Mouse (Mus musculus) frontal cortex, adult 2 months (tissue): Measurements from ENCODE around the gene Nlrx1. TPM values are rescaled to one million over a fixed set of nuclear protein-coding genes. Genes with fewer than 3 reads are reported as not detected.
A peak's percentile ranks its signal among the peaks of the same experiment; 100 is the strongest.

ENCODE experiments used
- DNase-seq, 2 experiments: peaks; one replicate each; pipeline ENCODE4 v3.0.0; 2022; ENCODE audit warnings: low spot score in 1 of 2; ENCODE audit errors: extremely low spot score in 1 of 2
- polyA plus RNA-seq: library from polyadenylated mRNA; depleted of rRNA; stranded (reverse); fragments of >200 nt; gene quantifications from 2 replicates; pipeline ENCODE4 v1.2.3, GENCODE M21; 2012; rRNA removed

Nlrx1 gene
- polyA plus RNA-seq, 1 experiment = 6.7 TPM

- no peak for DNase-seq
These were observed 29.8 kb downstream of the Nlrx1 start for GRCm38 (mm10) chr9:44238501-44239190.

- no peak for DNase-seq
These were observed 31.3 kb downstream of the Nlrx1 start for GRCm38 (mm10) chr9:44237128-44237527.

- no peak for DNase-seq
These were observed 31.8 kb downstream of the Nlrx1 start for GRCm38 (mm10) chr9:44236601-44237000.

GRCm38 (mm10) chr9:44234479-44235427 lies 33.6 kb downstream of the Nlrx1 start:
- DNase-seq = peak in 1 of 2 experiments; percentile 57

GRCm38 (mm10) chr9:44233802-44234478 lies 34.5 kb downstream of the Nlrx1 start, which contains the start of gene Cbl:
Cbl (minus strand) TSS chr9:44234049.
- DNase-seq = peak; percentile 97 to 100

GRCm38 (mm10) chr9:44233021-44233801 lies 35.2 kb downstream of the Nlrx1 start:
- DNase-seq = peak in 1 of 2 experiments; percentile 22

- DNase-seq = no peak
These were observed 36.8 kb downstream of the Nlrx1 start for GRCm38 (mm10) chr9:44231609-44232008.

- peak in 1 of 2 experiments; percentile 32 for DNase-seq
These were observed 42.4 kb downstream of the Nlrx1 start for GRCm38 (mm10) chr9:44225993-44226392.

GRCm38 (mm10) chr9:44213538-44213937 lies 54.9 kb downstream of the Nlrx1 start:
- no peak for DNase-seq

GRCm38 (mm10) chr9:44212406-44212805 lies 56.0 kb downstream of the Nlrx1 start:
- no peak for DNase-seq

GRCm38 (mm10) chr9:44209416-44209815 lies 59.0 kb downstream of the Nlrx1 start:
- DNase-seq = no peak

GRCm38 (mm10) chr9:44207840-44208239 lies 60.6 kb downstream of the Nlrx1 start:
- no peak for DNase-seq

Other genes starting within 250 kb of the Nlrx1 start
- 752 and 876 TPM in 2 replicates for gene Thy1, start 225.2 kb downstream of the Nlrx1 start, polyA plus RNA-seq
- gene Usp2, start 201.6 kb downstream of the Nlrx1 start, polyA plus RNA-seq = 40.2 and 44.9 TPM in 2 replicates
- gene Mfrp, start 166.9 kb downstream of the Nlrx1 start, polyA plus RNA-seq = 0.14 and 0.21 TPM in 2 replicates
- 31.7 and 39.5 TPM in 2 replicates for gene C1qtnf5, start 161.4 kb downstream of the Nlrx1 start, polyA plus RNA-seq
- gene Gm49380, start 155.1 kb downstream of the Nlrx1 start, polyA plus RNA-seq = 0.16 and 0.21 TPM in 2 replicates
- gene Rnf26, start 155.1 kb downstream of the Nlrx1 start, polyA plus RNA-seq = 26.9 and 29.0 TPM in 2 replicates
- gene Mcam, start 134.1 kb downstream of the Nlrx1 start, polyA plus RNA-seq = 16.8 and 17.4 TPM in 2 replicates
- gene Cbl, start 34.5 kb downstream of the Nlrx1 start, polyA plus RNA-seq = 18.6 and 20.5 TPM in 2 replicates
- 1.1 TPM in 1 of 2 replicates, not detected in the other for gene Ccdc153, start 27.9 kb downstream of the Nlrx1 start, polyA plus RNA-seq
- 0.74 and 0.82 TPM in 2 replicates for gene Pdzd3, start 17.1 kb downstream of the Nlrx1 start, polyA plus RNA-seq
- 84.5 and 95.1 TPM in 2 replicates for gene Abcg4, start 20.0 kb upstream of the Nlrx1 start, polyA plus RNA-seq
- gene Hinfp, start 37.1 kb upstream of the Nlrx1 start, polyA plus RNA-seq = 32.1 and 32.3 TPM in 2 replicates
- 201 and 202 TPM in 2 replicates for gene C2cd2l, start 51.7 kb upstream of the Nlrx1 start, polyA plus RNA-seq
- 21.1 and 22.9 TPM in 2 replicates for gene Dpagt1, start 57.4 kb upstream of the Nlrx1 start, polyA plus RNA-seq
- 65.4 and 75.0 TPM in 2 replicates for gene H2afx, start 66.1 kb upstream of the Nlrx1 start, polyA plus RNA-seq
- gene Hmbs, start 75.6 kb upstream of the Nlrx1 start, polyA plus RNA-seq = 30.3 and 33.4 TPM in 2 replicates
- 44.1 and 47.2 TPM in 2 replicates for gene Vps11, start 93.1 kb upstream of the Nlrx1 start, polyA plus RNA-seq
- 51.3 and 54.5 TPM in 2 replicates for gene Hyou1, start 110.9 kb upstream of the Nlrx1 start, polyA plus RNA-seq
- gene Slc37a4, start 128.3 kb upstream of the Nlrx1 start, polyA plus RNA-seq = 43.3 and 46.9 TPM in 2 replicates
- 510 and 649 TPM in 2 replicates for gene Rps25, start 138.5 kb upstream of the Nlrx1 start, polyA plus RNA-seq
- 86.4 and 86.9 TPM in 2 replicates for gene Trappc4, start 139.0 kb upstream of the Nlrx1 start, polyA plus RNA-seq
- gene Ccdc84, start 150.0 kb upstream of the Nlrx1 start, polyA plus RNA-seq = 53.1 and 56.2 TPM in 2 replicates
- not detected in 2 replicates for gene Foxr1, start 172.5 kb upstream of the Nlrx1 start, polyA plus RNA-seq
- gene Upk2, start 186.4 kb upstream of the Nlrx1 start, polyA plus RNA-seq = 0.19 TPM in 1 of 2 replicates, not detected in the other
- 20.1 and 21.7 TPM in 2 replicates for gene Bcl9l, start 214.2 kb upstream of the Nlrx1 start, polyA plus RNA-seq